In the genomic region with DNA sequence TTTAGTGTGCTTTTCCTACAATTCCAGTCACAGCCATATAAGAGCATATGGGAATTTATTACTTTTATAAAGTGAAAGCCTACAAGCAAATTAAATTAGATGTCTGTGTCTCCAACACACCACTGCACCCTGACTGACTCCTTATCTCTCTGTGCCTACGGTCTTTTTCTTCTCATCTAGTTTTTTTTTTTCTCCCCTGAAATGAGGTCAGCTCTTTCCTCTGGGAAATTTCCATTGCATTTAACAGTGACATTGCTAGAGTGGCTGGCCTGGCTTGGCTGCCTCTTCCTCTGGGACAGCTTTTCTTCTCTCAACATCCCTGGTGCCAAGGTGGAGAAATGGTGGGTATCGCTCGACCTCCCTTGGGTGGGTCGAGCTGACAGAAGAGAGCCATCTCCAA, we compare ENCODE assay signal across 22 mouse cellular contexts. TPM values are rescaled to one million over a fixed set of nuclear protein-coding genes. Genes with fewer than 3 reads are reported as not detected.
DNase-seq lines count a peak whose midpoint lies in the region; ATAC-seq and TF ChIP-seq lines count a peak whose summit lies in the region.
"Had no signal": no experiment of that assay in that cellular context is flagged by ENCODE, and none has a peak within 500 bp of the region (broad histone marks: within the 10 kb centered on the region; RNA-seq: fewer than 3 reads in every experiment).

Gene Cltrn (plus strand): TSS at position 249 of the 400 bp plus-strand sequence.

- no peaks in the 10 kb centered on the region for H3K36me3 ChIP-seq in kidney, postnatal 0 days (ENCODE audit: insufficient read depth, low read length)
- H3K36me3 ChIP-seq: embryonic facial prominence, embryonic 13.5 days; forebrain, embryonic 10.5 days; hindbrain, embryonic 10.5 days; limb, embryonic 15.5 days; midbrain, embryonic 12.5 days had no signal

- H3K27ac ChIP-seq in kidney, postnatal 0 days = no peak within 1 kb of the TSS
- H3K27ac ChIP-seq: embryonic facial prominence, embryonic 13.5 days; forebrain, embryonic 10.5 days; hindbrain, embryonic 10.5 days; limb, embryonic 15.5 days; midbrain, embryonic 12.5 days had no signal

- ATAC-seq in kidney, postnatal 0 days (replicated peaks; ENCODE audit: low FRiP score, low read depth) = no peak
- ATAC-seq in erythroblast, adult 5-6 weeks (replicated peaks; ENCODE audit: low FRiP score, poor library complexity, severe bottlenecking) = 0 out of 2 replicates have a peak, but pooled peaks have one; percentile 26
- ATAC-seq: inflammation-experienced regulatory T-cells, adult 6 months had no signal

- 80% methylated on average over 4 of the region's 4 CpGs for WGBS in kidney, postnatal 0 days

- DNase-seq in cerebellum, adult 11 months = peak; percentile 8
- no peak for DNase-seq in cerebellum, postnatal 4 days (ENCODE audit: low spot score in 2 of 2)
- no peak for DNase-seq in kidney, postnatal 0 days (ENCODE audit: low spot score)
- DNase-seq in kidney, postnatal 4 days = no peak
- peak; percentile 13 for DNase-seq in brain, adult 2 months (ENCODE audit: low read depth, low spot score)
- DNase-seq in layer of hippocampus, adult 8-10 months (ENCODE audit: low spot score in 2 of 2) = no peak
- DNase-seq: B cell, adult 2 months; gastrocnemius, postnatal 25 days; layer of hippocampus, postnatal 36 days; lung, embryonic 14.5 days; lung, postnatal 4 days; right cerebral cortex, adult 18-20 months; spleen, adult 18-20 months had no signal

- no peak within 1 kb of the TSS for H3K4me3 ChIP-seq in kidney, postnatal 0 days (replicated peaks; ENCODE audit: low read depth, low read length)
- H3K4me3 ChIP-seq: embryonic facial prominence, embryonic 13.5 days; forebrain, embryonic 10.5 days; hindbrain, embryonic 10.5 days; limb, embryonic 15.5 days; midbrain, embryonic 12.5 days had no signal

- no peaks in the 10 kb centered on the region for H3K9me3 ChIP-seq in kidney, postnatal 0 days (replicated peaks; ENCODE audit: low read length)
- H3K9me3 ChIP-seq: embryonic facial prominence, embryonic 13.5 days; forebrain, embryonic 10.5 days; hindbrain, embryonic 10.5 days; limb, embryonic 15.5 days; midbrain, embryonic 12.5 days had no signal

- TF ChIP-seq CTCF in kidney, postnatal 0 days (IDR thresholded peaks at IDR 0.05; ENCODE audit: low read depth) = no peak

- H3K4me2 ChIP-seq in kidney, postnatal 0 days (ENCODE audit: low read length) = no peak within 1 kb of the TSS
- H3K4me2 ChIP-seq: embryonic facial prominence, embryonic 13.5 days; limb, embryonic 15.5 days; lung, embryonic 14.5 days; midbrain, embryonic 12.5 days had no signal

- H3K27me3 ChIP-seq in kidney, postnatal 0 days (ENCODE audit: insufficient read depth, low read length) = no peaks in the 10 kb centered on the region
- H3K27me3 ChIP-seq: limb, embryonic 15.5 days had no signal

- no peak within 1 kb of the TSS for H3K9ac ChIP-seq in kidney, postnatal 0 days (ENCODE audit: low read depth, low read length)
- H3K9ac ChIP-seq: embryonic facial prominence, embryonic 13.5 days; limb, embryonic 15.5 days; lung, embryonic 14.5 days; midbrain, embryonic 12.5 days had no signal

- H3K4me1 ChIP-seq in kidney, postnatal 0 days (replicated peaks; ENCODE audit: insufficient read depth, low read length) = no peaks in the 10 kb centered on the region
- H3K4me1 ChIP-seq: embryonic facial prominence, embryonic 13.5 days; hindbrain, embryonic 10.5 days; limb, embryonic 15.5 days; midbrain, embryonic 12.5 days had no signal

RNA-seq across cellular contexts. Expression of gene Cltrn, which starts in this region (rescaled TPM):
- polyA plus RNA-seq in kidney, postnatal 0 days (2015; fragmentation: Nextera tagmentation; extraction: Ambion mirVana) = 504 and 550 TPM in 2 replicates
- total RNA-seq in erythroblast, adult 5-6 weeks (2015; ENCODE audit: low replicate concordance) = not detected in 2 replicates
- total RNA-seq in erythroblast, adult 5-6 weeks (2017; ENCODE audit: low replicate concordance) = not detected in 2 replicates
- total RNA-seq in layer of hippocampus, adult 8-10 months (2022) = under 1 TPM in 1 of 4 experiments, not detected in 3; 0.39 TPM
- total RNA-seq: gastrocnemius, postnatal 25 days; heart, adult 8-10 months; layer of hippocampus, postnatal 36 days; left cerebral cortex, postnatal 25 days had no signal
- polyA plus RNA-seq: inflammation-experienced regulatory T-cells, adult 6 months; limb, embryonic 15.5 days; midbrain, embryonic 12.5 days had no signal

Comparison
In these comparisons a context has a peak if more than half of its experiments do, and no peak if none do; other contexts are left out.
1. DNase-seq: peak in cerebellum, adult 11 months (single experiment) and brain, adult 2 months (single experiment); none in cerebellum, postnatal 4 days (0 of 2), kidney, postnatal 0 days (single experiment), kidney, postnatal 4 days (0 of 2) and layer of hippocampus, adult 8-10 months (0 of 2).
2. Peak in ATAC-seq in erythroblast, adult 5-6 weeks; RNA of the gene not detected or under 1 TPM.